Mouse (Mus musculus) MEL (cell line): ENCODE results near the gene Usp38. TPM values are rescaled to one million over a fixed set of nuclear protein-coding genes. Genes with fewer than 3 reads are reported as not detected.

Source experiments
- DNase-seq: peaks from one replicate; pipeline ENCODE4 v3.0.0; 2011; ENCODE audit warnings: low read depth, low spot score
- H3K27ac ChIP-seq: 2 replicates; pipeline ENCODE4 v1.5.1; 2012; ENCODE audit warnings: low read depth, mild to moderate bottlenecking, control low read depth, low read length, moderate library complexity; ENCODE audit not compliant: control insufficient read depth
- H3K27me3 ChIP-seq, 2 experiments: fragments of 150-350 bp in 1 of 2; sonication (generic) in 1 of 2; 2 replicates each; pipeline ENCODE4 v1.6.1; 2012; ENCODE audit warnings: low read length in 2 of 2, mild to moderate bottlenecking in 2 of 2, improper control_type of control experiment in 1 of 2, moderate library complexity in 1 of 2; ENCODE audit not compliant: insufficient read depth in 2 of 2, control insufficient read depth in 1 of 2
- H3K36me3 ChIP-seq, 2 experiments: 2 replicates each; pipeline ENCODE4 v1.6.1; 2012 to 2014; ENCODE audit warnings: low read length in 2 of 2, improper control_type of control experiment in 1 of 2, inconsistent platforms in 1 of 2, mild to moderate bottlenecking in 1 of 2; ENCODE audit not compliant: insufficient read depth in 2 of 2, control insufficient read depth in 1 of 2
- H3K4me1 ChIP-seq, 2 experiments: fragments of 150-350 bp in 1 of 2; sonication (generic) in 1 of 2; 2 replicates each; pipeline ENCODE4 v1.6.1; 2012; ENCODE audit warnings: low read length in 2 of 2, improper control_type of control experiment in 1 of 2, mild to moderate bottlenecking in 1 of 2; ENCODE audit not compliant: insufficient read depth in 2 of 2, control insufficient read depth in 1 of 2
- H3K4me3 ChIP-seq, 2 experiments: fragments of 150-350 bp in 1 of 2; sonication (generic) in 1 of 2; 2 replicates each; pipeline ENCODE4 v1.5.1; 2012; ENCODE audit warnings: low read depth in 2 of 2, low read length in 2 of 2, mild to moderate bottlenecking in 2 of 2, moderate library complexity in 2 of 2, control low read depth in 1 of 2, improper control_type of control experiment in 1 of 2; ENCODE audit not compliant: control insufficient read depth in 1 of 2, insufficient read depth in 1 of 2
- H3K79me2 ChIP-seq: 2 replicates; pipeline ENCODE4 v1.6.1; 2012; ENCODE audit warnings: mild to moderate bottlenecking, low read length, moderate library complexity; ENCODE audit not compliant: control insufficient read depth, poor library complexity, insufficient read depth
- H3K9ac ChIP-seq: 2 replicates; pipeline ENCODE4 v1.6.1; 2012; ENCODE audit warnings: low read depth, mild to moderate bottlenecking, control low read depth, low read length, moderate library complexity; ENCODE audit not compliant: control insufficient read depth, poor library complexity, severe bottlenecking
- H3K9me3 ChIP-seq: fragments of 150-350 bp; sonication (generic); replicated peaks from 2 replicates; pipeline ENCODE4 v1.6.1; 2012; ENCODE audit warnings: mild to moderate bottlenecking, low read length, improper control_type of control experiment, moderate library complexity; ENCODE audit not compliant: insufficient read depth
- BHLHE40 ChIP-seq: IDR thresholded peaks from 2 replicates; pipeline ENCODE4 v1.6.1; 2012; ENCODE audit warnings: low read depth, mild to moderate bottlenecking, inconsistent platforms, low read length, improper control_type of control experiment, borderline replicate concordance
- CHD2 ChIP-seq: IDR thresholded peaks from 2 replicates; pipeline ENCODE4 v1.6.1; 2011; ENCODE audit warnings: low read length, improper control_type of control experiment
- EP300 ChIP-seq, 2 experiments: IDR thresholded peaks; 2 replicates each; pipeline ENCODE4 v1.6.1; 2011; ENCODE audit warnings: improper control_type of control experiment in 2 of 2, low read length in 2 of 2, low read depth in 1 of 2, mild to moderate bottlenecking in 1 of 2
- ETS1 ChIP-seq: IDR thresholded peaks from 2 replicates; pipeline ENCODE4 v1.6.1; 2012; ENCODE audit warnings: low read depth, mild to moderate bottlenecking, inconsistent platforms, low read length, improper control_type of control experiment, moderate library complexity
- GATA1 ChIP-seq: IDR thresholded peaks from 2 replicates; pipeline ENCODE4 v1.6.1; 2011; ENCODE audit warnings: low read depth, low read length, improper control_type of control experiment
- HCFC1 ChIP-seq: IDR thresholded peaks from 2 replicates; pipeline ENCODE4 v1.6.1; 2012; ENCODE audit warnings: low read depth, mild to moderate bottlenecking, inconsistent platforms, low read length, improper control_type of control experiment, moderate library complexity
- MXI1 ChIP-seq: IDR thresholded peaks from 2 replicates; pipeline ENCODE4 v1.6.1; 2011; ENCODE audit warnings: mild to moderate bottlenecking, low read depth, low read length, improper control_type of control experiment
- MYC ChIP-seq: IDR thresholded peaks from 2 replicates; pipeline ENCODE4 v1.6.1; 2011; ENCODE audit warnings: low read depth, mild to moderate bottlenecking, low read length, improper control_type of control experiment, moderate library complexity
- POLR2A ChIP-seq, 2 experiments: IDR thresholded peaks; 2 replicates each; pipeline ENCODE4 v1.6.1; 2011 to 2012; ENCODE audit warnings: low read length in 2 of 2, mild to moderate bottlenecking in 2 of 2, control low read depth in 1 of 2, improper control_type of control experiment in 1 of 2, low read depth in 1 of 2, moderate library complexity in 1 of 2; ENCODE audit not compliant: control insufficient read depth in 1 of 2, insufficient read depth in 1 of 2, poor library complexity in 1 of 2
- POLR2AphosphoS2 ChIP-seq: IDR thresholded peaks from 2 replicates; pipeline ENCODE4 v1.6.1; 2011; ENCODE audit warnings: low read length, improper control_type of control experiment
- SIN3A ChIP-seq: IDR thresholded peaks from 2 replicates; pipeline ENCODE4 v1.6.1; 2012; ENCODE audit warnings: low read length, improper control_type of control experiment, inconsistent platforms
- TBP ChIP-seq: IDR thresholded peaks from 2 replicates; pipeline ENCODE4 v1.8.0; 2011; ENCODE audit warnings: low read depth, low read length, improper control_type of control experiment
- TCF12 ChIP-seq: IDR thresholded peaks from 2 replicates; pipeline ENCODE4 v1.6.1; 2014; ENCODE audit warnings: low read depth, mild to moderate bottlenecking, inconsistent platforms, low read length, improper control_type of control experiment, moderate library complexity
- polyA plus RNA-seq, 2 experiments: library from polyadenylated mRNA; stranded (reverse) in 1 of 2; unstranded in 1 of 2; fragments of >175 nt in 1 of 2; fragments of >200 nt in 1 of 2; gene quantifications; 2 replicates each; pipeline versions ENCODE4 v1.2.1 to v1.2.4; 2012; ENCODE audit warnings: low replicate concordance in 2 of 2, low read depth in 1 of 2; ENCODE audit not compliant: insufficient read length in 2 of 2, insufficient read depth in 1 of 2, missing spikeins in 1 of 2
- total RNA-seq: library from RNA; depleted of rRNA; stranded (reverse); fragments of 300-350 nt; gene quantifications from 2 replicates; pipeline ENCODE4 v1.2.3, GENCODE M21; 2012

The Usp38 gene
- total and polyA plus RNA-seq, 3 experiments: 22.6 to 32.3 TPM; not detected in 1

DNA sequence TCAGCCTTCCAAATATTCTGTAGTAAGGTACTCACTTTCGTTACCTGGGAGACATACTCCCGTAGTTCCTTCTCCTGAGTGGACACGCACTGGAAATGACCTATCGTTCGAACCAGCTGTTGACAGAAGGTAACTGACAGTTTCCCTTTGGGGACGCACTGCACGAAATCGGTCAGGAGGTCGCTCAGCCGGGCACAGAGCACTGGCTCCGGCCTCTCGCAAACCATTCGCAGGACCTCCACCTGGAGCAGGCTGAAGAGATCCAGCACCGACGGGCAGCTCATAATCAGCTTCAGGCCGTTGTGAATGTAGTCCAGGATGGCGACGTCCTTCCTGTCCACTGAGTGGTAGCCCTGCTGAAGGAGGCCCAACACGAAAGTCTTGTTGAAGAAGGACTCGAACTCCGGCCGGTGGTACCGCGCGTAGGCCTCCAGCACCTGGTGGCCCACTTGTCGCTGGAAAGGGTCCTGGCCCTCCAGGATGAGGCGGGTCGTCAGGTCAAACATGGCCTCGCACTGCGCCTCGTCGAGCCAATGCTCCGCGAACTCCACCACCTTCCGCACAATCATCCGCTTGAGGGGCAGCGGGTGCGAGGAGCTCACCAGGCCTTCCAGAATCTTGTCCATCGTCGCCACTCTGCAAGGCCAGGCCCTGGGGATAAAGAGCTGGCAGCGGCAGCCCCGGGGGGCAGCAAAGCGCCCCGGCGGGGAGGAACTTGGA, 757 bp downstream of the Usp38 start:
- Histone ChIP-seq H3K27ac (peak overlapping the region; percentile 51; the same call in 1 of the 2 replicates), H3K79me2 (peaks cover 38% of the 10 kb centered on the region), H3K4me3 (peak overlapping the region; percentile 86 to 89), H3K36me3 (peaks cover 11 to 21% of the 10 kb centered on the region in 2 experiments), H3K27me3 (no peaks in the 10 kb centered on the region), H3K4me1 (peaks cover 3 to 8% of the 10 kb centered on the region in 2 experiments; a peak in 3 of 4 replicates), H3K9me3 (no peaks in the 10 kb centered on the region), H3K9ac (peak overlapping the region; percentile 94)
- DNase-seq: peak; percentile 56
- 0 out of 2 replicates have a peak, but pooled peaks have one; percentile 54 for TF ChIP-seq MXI1
- TF ChIP-seq GATA1: no peak
- no peak for TF ChIP-seq CHD2
- no peak for TF ChIP-seq TCF12
- peak; percentile 64; the same call in 1 of the 2 replicates for TF ChIP-seq SIN3A
- 0 out of 4 replicates have a peak, but pooled peaks of 1 of the 2 experiments have one; percentile 39 for TF ChIP-seq POLR2A (IDR thresholded peaks at IDR 0.05; ENCODE audit: control insufficient read depth in 1 of 2, insufficient read depth in 1 of 2, low read depth in 1 of 2, low read length in 2 of 2, poor library complexity in 1 of 2)

GRCm38 (mm10) chr8:81012699-81013098, 2.0 kb downstream of the Usp38 start:
- DNase-seq: peak; percentile 77
- Histone ChIP-seq H3K27ac (peak overlapping the region; percentile 9; the same call in 1 of the 2 replicates), H3K79me2 (peaks cover 38% of the 10 kb centered on the region), H3K27me3 (no peaks in the 10 kb centered on the region), H3K36me3 (peaks cover 15 to 21% of the 10 kb centered on the region in 2 experiments), H3K4me3 (peak overlapping the region; percentile 55 to 86), H3K9ac (peak overlapping the region; percentile 94), H3K4me1 (peaks cover 3 to 8% of the 10 kb centered on the region in 2 experiments; a peak in 3 of 4 replicates), H3K9me3 (no peaks in the 10 kb centered on the region)
- TF ChIP-seq ETS1 (peak; percentile 10; the same call in 1 of the 2 replicates), TBP (peak; percentile 63; the same call in 1 of the 2 replicates), SIN3A (peak; percentile 53; the same call in 1 of the 2 replicates), MYC (no peak), BHLHE40 (no peak), EP300 (IDR thresholded peaks at IDR 0.05; ENCODE audit: low read depth in 1 of 2, low read length in 2 of 2) (no peak), MXI1 (0 out of 2 replicates have a peak, but pooled peaks have one; percentile 30), POLR2AphosphoS2 (no peak), HCFC1 (peak; percentile 53), GATA1 (peak; percentile 52; the same call in 1 of the 2 replicates)
